In genomic region chr4:32891341-32891740, GRCm38 (mm10) we compare ENCODE assay signal across 17 mouse cellular contexts.
"Had no signal": no experiment of that assay in that cellular context is flagged by ENCODE, and none has a peak within 500 bp of the region (broad histone marks: within the 10 kb centered on the region; RNA-seq: fewer than 3 reads in every experiment).

No protein-coding gene starts in this region.

- ATAC-seq: midbrain, embryonic 16.5 days had no signal

- H3K4me2 ChIP-seq: lung, embryonic 14.5 days; neural tube, embryonic 12.5 days had no signal

- DNase-seq: lung, adult 18-20 months; lung, embryonic 14.5 days; lung, postnatal 10 days; lung, postnatal 4 days; midbrain, embryonic 14.5 days; retina, postnatal 1 day; right cerebral cortex, adult 18-20 months; right cerebral cortex, postnatal 25 days; right cerebral cortex, postnatal 4 days; spleen, adult 18-20 months; thymus, adult 18-20 months; thymus, postnatal 14 days; thymus, postnatal 36 days had no signal

- H3K9ac ChIP-seq: lung, embryonic 14.5 days; neural tube, embryonic 12.5 days had no signal

- H3K27ac ChIP-seq: midbrain, embryonic 10.5 days; neural tube, embryonic 12.5 days had no signal

- H3K4me3 ChIP-seq: midbrain, embryonic 10.5 days; myocyte; neural tube, embryonic 12.5 days had no signal
